Mouse (Mus musculus) liver, adult 2 months (tissue): ENCODE measurements around the gene Invs.

Experiments
- CTCF ChIP-seq: fragments of 200-500 bp; IDR thresholded peaks from 2 replicates; pipeline ENCODE4 v1.5.1; 2011; ENCODE audit warnings: low read depth, low read length, control low read depth
- POLR2A ChIP-seq: fragments of 200-500 bp; IDR thresholded peaks from 2 replicates; pipeline ENCODE4 v1.6.1; 2011; ENCODE audit warnings: low read length, control low read depth; ENCODE audit not compliant: insufficient read depth; ENCODE audit errors: extremely low read depth

DNA sequence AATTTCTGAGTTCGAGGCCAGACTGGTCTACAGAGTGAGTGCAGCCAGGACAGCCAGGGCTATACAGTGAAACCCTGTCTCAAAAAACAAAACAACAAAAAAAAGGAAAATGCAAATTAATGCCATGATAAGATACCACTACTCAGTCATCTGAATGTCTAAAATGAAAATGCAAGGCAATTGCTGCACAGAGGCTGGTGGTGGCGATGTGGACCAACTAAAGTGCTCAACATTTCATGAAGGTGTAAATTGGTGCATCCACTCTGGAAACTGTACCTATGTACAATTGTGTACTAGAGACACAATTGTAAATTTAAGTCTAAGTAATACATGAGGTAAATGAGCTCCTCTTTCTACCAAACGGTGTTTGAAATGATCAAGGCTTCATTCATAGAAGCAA, 36.5 kb downstream of the Invs start:
- TF ChIP-seq CTCF (no peak), POLR2A (no peak)
